Mouse (Mus musculus) frontal cortex, adult (tissue): Measurements from ENCODE around the gene Olfr723.
"Not testable (repeated sequence)": the region's sequence is repeated elsewhere in the genome, so short reads cannot be mapped to it uniquely, and the experiment has no call there.

Source experiments
- ATAC-seq: cut with Nextera tagmentation; 2 replicates; pipeline ENCODE4 v1.9.2; 2017; ENCODE audit warnings: mild to moderate bottlenecking, moderate library complexity, mixed read lengths; ENCODE audit not compliant: low TSS enrichment

Gene Olfr723

GRCm38 (mm10) chr14:49931687-49932086 lies at the start of gene Olfr723:
Gene Olfr723 (minus strand): TSS chr14:49931787.
- not testable (repeated sequence) for ATAC-seq

- ATAC-seq: not testable (repeated sequence)
Observed at GRCm38 (mm10) chr14:49963174-49963573, 31.6 kb upstream of the Olfr723 start, which contains the start of gene Olfr724. Gene Olfr724 (minus strand): TSS chr14:49963274.

DNA sequence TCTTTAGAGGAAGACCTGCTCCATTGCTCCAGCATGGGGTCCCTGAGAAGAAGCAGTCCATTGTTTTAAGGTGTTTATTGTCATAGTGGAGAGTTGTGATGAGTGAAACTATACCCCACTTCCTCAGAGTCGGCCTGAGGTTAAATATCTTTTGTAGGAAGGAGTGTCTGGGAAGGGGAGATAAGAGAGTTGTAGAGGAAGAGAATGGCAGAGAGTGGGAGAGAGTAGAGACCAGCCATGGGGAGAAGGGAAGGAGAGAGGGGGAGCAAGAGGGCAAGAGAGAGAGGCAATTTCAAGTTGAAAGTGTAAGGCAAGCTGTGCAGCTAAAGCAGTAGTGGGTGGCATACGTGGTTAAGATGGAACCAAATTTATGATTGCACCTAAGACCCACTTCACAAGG lies 24.3 kb upstream of the Olfr723 start:
- ATAC-seq: no peak

DNA sequence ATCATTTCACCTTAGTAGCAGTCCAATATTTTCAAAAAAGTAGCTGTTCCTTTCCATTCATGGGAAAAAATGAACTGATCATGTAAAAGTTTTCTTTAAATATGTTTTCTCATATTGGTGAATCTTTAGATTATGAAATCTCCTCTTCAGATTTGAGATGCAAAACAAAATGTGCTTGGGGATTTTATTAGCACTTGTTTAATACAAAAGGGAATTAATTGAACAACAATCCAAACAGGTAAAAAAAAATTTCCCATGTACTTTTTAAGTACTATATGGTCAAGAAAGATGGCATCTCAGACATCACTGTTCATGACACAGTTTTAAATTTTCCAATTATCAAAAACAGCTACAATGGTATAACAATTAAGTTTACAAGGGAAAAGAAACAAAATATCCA lies 29.7 kb downstream of the Olfr723 start, which contains the start of gene Olfr722:
Olfr722 (minus strand) TSS at position 101 of the 400 bp plus-strand sequence.
- ATAC-seq: no peak
